Mouse (Mus musculus): ENCODE data around the gene Rnf111. TPM values are rescaled to one million over a fixed set of nuclear protein-coding genes. Genes with fewer than 3 reads are reported as not detected.

The Rnf111 gene
- polyA plus RNA-seq, 1 experiment from 2014 or later = 25.2 TPM

- no peaks in the 10 kb centered on the region for H3K9me3 ChIP-seq (replicated peaks; ENCODE audit: control insufficient read depth, low read length)
- peak within 1 kb of the TSS; percentile 99 for H3K27ac ChIP-seq (ENCODE audit: low read depth, low read length)
- peak; percentile 97 for ATAC-seq (replicated peaks; ENCODE audit: insufficient number of reproducible peaks, low FRiP score, low TSS enrichment)
- WGBS (ENCODE audit: insufficient replicate concordance) = under 1% methylated on average over 66 of the region's 75 CpGs
- no peaks in the 10 kb centered on the region for H3K27me3 ChIP-seq (ENCODE audit: control insufficient read depth, insufficient read depth, low read length)
- peak within 1 kb of the TSS; percentile 94 for H3K4me2 ChIP-seq
- 0 out of 2 replicates have a peak, but pooled peaks cover 3% of the 10 kb centered on the region for H3K4me1 ChIP-seq (ENCODE audit: control insufficient read depth, insufficient read depth, low read length)
- H3K9ac ChIP-seq (ENCODE audit: low read depth, low read length) = peak within 1 kb of the TSS; percentile 98
- no peaks in the 10 kb centered on the region for H3K36me3 ChIP-seq (ENCODE audit: control insufficient read depth, insufficient read depth, low read length)
- H3K4me3 ChIP-seq (ENCODE audit: low read depth, low read length) = peak within 1 kb of the TSS; percentile 74
Observed at GRCm38 (mm10) chr9:70542305-70543041, 38.9 kb upstream of the Rnf111 start, which contains the start of gene Sltm. Gene Sltm (plus strand): TSS chr9:70542754.

- Histone ChIP-seq H3K9me3 (replicated peaks; ENCODE audit: control insufficient read depth, low read length) (no peaks in the 10 kb centered on the region), H3K9ac (ENCODE audit: low read depth, low read length) (peak overlapping the region; percentile 98; the same call in 1 of the 2 replicates), H3K36me3 (ENCODE audit: control insufficient read depth, insufficient read depth, low read length) (no peaks in the 10 kb centered on the region), H3K27me3 (ENCODE audit: control insufficient read depth, insufficient read depth, low read length) (no peaks in the 10 kb centered on the region), H3K4me3 (ENCODE audit: low read depth, low read length) (peak overlapping the region; percentile 74), H3K4me2 (peak overlapping the region; percentile 94), H3K4me1 (ENCODE audit: control insufficient read depth, insufficient read depth, low read length) (0 out of 2 replicates have a peak, but pooled peaks cover 3% of the 10 kb centered on the region), H3K27ac (ENCODE audit: low read depth, low read length) (no peak overlapping the region)
- no peak for ATAC-seq (replicated peaks; ENCODE audit: insufficient number of reproducible peaks, low FRiP score, low TSS enrichment)
- WGBS (ENCODE audit: insufficient replicate concordance) = 12% methylated on average over 6 of the region's 6 CpGs
Observed at GRCm38 (mm10) chr9:70541584-70541983, 38.1 kb upstream of the Rnf111 start.

- H3K27me3 ChIP-seq (ENCODE audit: control insufficient read depth, insufficient read depth, low read length) = no peaks in the 10 kb centered on the region
- H3K4me2 ChIP-seq = no peak overlapping the region
- no peak for ATAC-seq (replicated peaks; ENCODE audit: insufficient number of reproducible peaks, low FRiP score, low TSS enrichment)
- H3K9me3 ChIP-seq (replicated peaks; ENCODE audit: control insufficient read depth, low read length) = no peaks in the 10 kb centered on the region
- no peak overlapping the region for H3K9ac ChIP-seq (ENCODE audit: low read depth, low read length)
- H3K27ac ChIP-seq (ENCODE audit: low read depth, low read length) = no peak overlapping the region
- H3K36me3 ChIP-seq (ENCODE audit: control insufficient read depth, insufficient read depth, low read length) = no peaks in the 10 kb centered on the region
- no peaks in the 10 kb centered on the region for H3K4me1 ChIP-seq (ENCODE audit: control insufficient read depth, insufficient read depth, low read length)
- no peak overlapping the region for H3K4me3 ChIP-seq (ENCODE audit: low read depth, low read length)
- WGBS (ENCODE audit: insufficient replicate concordance) = 74% methylated on average over 3 of the region's 3 CpGs
Observed at GRCm38 (mm10) chr9:70533328-70533727, 29.8 kb upstream of the Rnf111 start.

GRCm38 (mm10) chr9:70524366-70524765 lies 20.8 kb upstream of the Rnf111 start:
- no peak overlapping the region for H3K4me3 ChIP-seq (ENCODE audit: low read depth, low read length)
- H3K9ac ChIP-seq (ENCODE audit: low read depth, low read length) = no peak overlapping the region
- peak overlapping the region; percentile 57; the same call in 1 of the 2 replicates for H3K27ac ChIP-seq (ENCODE audit: low read depth, low read length)
- no peaks in the 10 kb centered on the region for H3K36me3 ChIP-seq (ENCODE audit: control insufficient read depth, insufficient read depth, low read length)
- no peaks in the 10 kb centered on the region for H3K27me3 ChIP-seq (ENCODE audit: control insufficient read depth, insufficient read depth, low read length)
- 0 out of 2 replicates have a peak, but pooled peaks have one; percentile 22 for ATAC-seq (replicated peaks; ENCODE audit: insufficient number of reproducible peaks, low FRiP score, low TSS enrichment)
- no peaks in the 10 kb centered on the region for H3K4me1 ChIP-seq (ENCODE audit: control insufficient read depth, insufficient read depth, low read length)
- WGBS (ENCODE audit: insufficient replicate concordance) = 53% methylated on average over 7 of the region's 7 CpGs
- H3K9me3 ChIP-seq (replicated peaks; ENCODE audit: control insufficient read depth, low read length) = no peaks in the 10 kb centered on the region
- H3K4me2 ChIP-seq = no peak overlapping the region

GRCm38 (mm10) chr9:70523813-70524212 lies 20.3 kb upstream of the Rnf111 start:
- H3K27ac ChIP-seq (ENCODE audit: low read depth, low read length) = 0 out of 2 replicates have a peak overlapping the region, but pooled peaks have one; percentile 22
- WGBS (ENCODE audit: insufficient replicate concordance) = 88% methylated on average over 3 of the region's 3 CpGs
- no peaks in the 10 kb centered on the region for H3K9me3 ChIP-seq (replicated peaks; ENCODE audit: control insufficient read depth, low read length)
- no peaks in the 10 kb centered on the region for H3K4me1 ChIP-seq (ENCODE audit: control insufficient read depth, insufficient read depth, low read length)
- no peak overlapping the region for H3K9ac ChIP-seq (ENCODE audit: low read depth, low read length)
- no peak for ATAC-seq (replicated peaks; ENCODE audit: insufficient number of reproducible peaks, low FRiP score, low TSS enrichment)
- H3K4me2 ChIP-seq = no peak overlapping the region
- no peaks in the 10 kb centered on the region for H3K27me3 ChIP-seq (ENCODE audit: control insufficient read depth, insufficient read depth, low read length)
- no peaks in the 10 kb centered on the region for H3K36me3 ChIP-seq (ENCODE audit: control insufficient read depth, insufficient read depth, low read length)
- H3K4me3 ChIP-seq (ENCODE audit: low read depth, low read length) = no peak overlapping the region

- no peaks in the 10 kb centered on the region for H3K27me3 ChIP-seq (ENCODE audit: control insufficient read depth, insufficient read depth, low read length)
- no peak overlapping the region for H3K4me3 ChIP-seq (ENCODE audit: low read depth, low read length)
Observed at GRCm38 (mm10) chr9:70520651-70521050, 17.1 kb upstream of the Rnf111 start.

GRCm38 (mm10) chr9:70511681-70512080 lies 8.2 kb upstream of the Rnf111 start:
- Histone ChIP-seq H3K4me2 (no peak overlapping the region), H3K9ac (ENCODE audit: low read depth, low read length) (no peak overlapping the region), H3K27ac (ENCODE audit: low read depth, low read length) (no peak overlapping the region), H3K9me3 (replicated peaks; ENCODE audit: control insufficient read depth, low read length) (no peaks in the 10 kb centered on the region), H3K36me3 (ENCODE audit: control insufficient read depth, insufficient read depth, low read length) (no peaks in the 10 kb centered on the region), H3K4me3 (ENCODE audit: low read depth, low read length) (no peak overlapping the region), H3K4me1 (ENCODE audit: control insufficient read depth, insufficient read depth, low read length) (no peaks in the 10 kb centered on the region), H3K27me3 (ENCODE audit: control insufficient read depth, insufficient read depth, low read length) (no peaks in the 10 kb centered on the region)
- WGBS (ENCODE audit: insufficient replicate concordance) = 74% methylated on average over 7 of the region's 7 CpGs
- ATAC-seq (replicated peaks; ENCODE audit: insufficient number of reproducible peaks, low FRiP score, low TSS enrichment) = no peak

More at GRCm38 (mm10) chr9:70520651-70521050, 17.1 kb upstream of the Rnf111 start:
- Histone ChIP-seq H3K9ac (ENCODE audit: low read depth, low read length) (no peak overlapping the region), H3K4me2 (no peak overlapping the region), H3K36me3 (ENCODE audit: control insufficient read depth, insufficient read depth, low read length) (no peaks in the 10 kb centered on the region), H3K4me1 (ENCODE audit: control insufficient read depth, insufficient read depth, low read length) (no peaks in the 10 kb centered on the region), H3K9me3 (replicated peaks; ENCODE audit: control insufficient read depth, low read length) (no peaks in the 10 kb centered on the region), H3K27ac (ENCODE audit: low read depth, low read length) (no peak overlapping the region)
- 74% methylated on average over 3 of the region's 3 CpGs for WGBS (ENCODE audit: insufficient replicate concordance)
- ATAC-seq (replicated peaks; ENCODE audit: insufficient number of reproducible peaks, low FRiP score, low TSS enrichment) = no peak

GRCm38 (mm10) chr9:70510998-70511583 lies 7.6 kb upstream of the Rnf111 start:
- Histone ChIP-seq H3K9me3 (replicated peaks; ENCODE audit: control insufficient read depth, low read length) (no peaks in the 10 kb centered on the region), H3K27ac (ENCODE audit: low read depth, low read length) (no peak overlapping the region), H3K4me1 (ENCODE audit: control insufficient read depth, insufficient read depth, low read length) (no peaks in the 10 kb centered on the region), H3K27me3 (ENCODE audit: control insufficient read depth, insufficient read depth, low read length) (no peaks in the 10 kb centered on the region), H3K36me3 (ENCODE audit: control insufficient read depth, insufficient read depth, low read length) (no peaks in the 10 kb centered on the region), H3K4me3 (ENCODE audit: low read depth, low read length) (no peak overlapping the region), H3K9ac (ENCODE audit: low read depth, low read length) (no peak overlapping the region), H3K4me2 (no peak overlapping the region)
- no peak for ATAC-seq (replicated peaks; ENCODE audit: insufficient number of reproducible peaks, low FRiP score, low TSS enrichment)
- WGBS (ENCODE audit: insufficient replicate concordance) = 54% methylated on average over 10 of the region's 10 CpGs

All from heart, embryonic 11.5 days (tissue).